Mouse (Mus musculus): ENCODE measurements around the gene H3f3a. TPM values are rescaled to one million over a fixed set of nuclear protein-coding genes. Genes with fewer than 3 reads are reported as not detected.
A peak's percentile ranks its signal among the peaks of the same experiment; 100 is the strongest.

H3f3a gene
- polyA plus RNA-seq, 1 experiment from 2014 or later, result 1,997 TPM

- H3K36me3 ChIP-seq, result no peaks in the 10 kb centered on the region
- H3K4me2 ChIP-seq, result no peak overlapping the region
- H3K9me3 ChIP-seq (replicated peaks), result no peaks in the 10 kb centered on the region
- H3K27ac ChIP-seq, result no peak overlapping the region
- peaks cover 40% of the 10 kb centered on the region for H3K4me1 ChIP-seq
- no peak for ATAC-seq
- no peak overlapping the region for H3K4me3 ChIP-seq
- peaks cover 38% of the 10 kb centered on the region for H3K27me3 ChIP-seq (replicated peaks)
- 31% methylated on average over 5 of the region's 5 CpGs for WGBS (ENCODE audit: insufficient replicate concordance)
- H3K9ac ChIP-seq, result no peak overlapping the region
Observed at GRCm38 (mm10) chr1:180766557-180766956, 47.2 kb downstream of the H3f3a start.

GRCm38 (mm10) chr1:180765393-180765792, 48.4 kb downstream of the H3f3a start:
- 68% methylated on average over 5 of the region's 5 CpGs for WGBS (ENCODE audit: insufficient replicate concordance)

GRCm38 (mm10) chr1:180763828-180764227, 49.9 kb downstream of the H3f3a start:
- peaks cover 24% of the 10 kb centered on the region for H3K27me3 ChIP-seq (replicated peaks)
- no peaks in the 10 kb centered on the region for H3K36me3 ChIP-seq
- H3K27ac ChIP-seq, result no peak overlapping the region
- peak overlapping the region; percentile 65 for H3K4me2 ChIP-seq
- peaks cover 29% of the 10 kb centered on the region for H3K4me1 ChIP-seq
- no peak overlapping the region for H3K9ac ChIP-seq
- H3K4me3 ChIP-seq, result peak overlapping the region; percentile 33
- ATAC-seq, result peak; percentile 34; the same call in 1 of the 2 replicates
- H3K9me3 ChIP-seq (replicated peaks), result no peaks in the 10 kb centered on the region
- 2% methylated on average over 11 of the region's 11 CpGs for WGBS (ENCODE audit: insufficient replicate concordance)

More at GRCm38 (mm10) chr1:180765393-180765792, 48.4 kb downstream of the H3f3a start:
- Histone ChIP-seq H3K4me2 (no peak overlapping the region), H3K27ac (no peak overlapping the region), H3K9ac (no peak overlapping the region), H3K9me3 (replicated peaks) (no peaks in the 10 kb centered on the region), H3K36me3 (no peaks in the 10 kb centered on the region), H3K4me3 (no peak overlapping the region), H3K27me3 (replicated peaks) (peaks cover 38% of the 10 kb centered on the region), H3K4me1 (peaks cover 32% of the 10 kb centered on the region)
- ATAC-seq, result no peak

GRCm38 (mm10) chr1:180763307-180763706, 50.4 kb downstream of the H3f3a start:
- Histone ChIP-seq H3K9ac (no peak overlapping the region), H3K36me3 (no peaks in the 10 kb centered on the region), H3K4me3 (peak overlapping the region; percentile 33), H3K9me3 (replicated peaks) (no peaks in the 10 kb centered on the region), H3K27ac (no peak overlapping the region), H3K4me1 (peaks cover 25% of the 10 kb centered on the region), H3K4me2 (peak overlapping the region; percentile 65), H3K27me3 (replicated peaks) (peaks cover 24% of the 10 kb centered on the region)
- WGBS (ENCODE audit: insufficient replicate concordance), result 13% methylated on average over 14 of the region's 14 CpGs
- no peak for ATAC-seq

GRCm38 (mm10) chr1:180762679-180763078, 51.1 kb downstream of the H3f3a start:
- no peaks in the 10 kb centered on the region for H3K9me3 ChIP-seq (replicated peaks)
- H3K4me2 ChIP-seq, result no peak overlapping the region
- no peak overlapping the region for H3K4me3 ChIP-seq
- peaks cover 25% of the 10 kb centered on the region for H3K4me1 ChIP-seq
- H3K27ac ChIP-seq, result no peak overlapping the region
- no peak for ATAC-seq
- no peaks in the 10 kb centered on the region for H3K36me3 ChIP-seq
- no peak overlapping the region for H3K9ac ChIP-seq
- WGBS (ENCODE audit: insufficient replicate concordance), result 63% methylated on average over 8 of the region's 8 CpGs
- H3K27me3 ChIP-seq (replicated peaks), result peaks cover 24% of the 10 kb centered on the region

- H3K36me3 ChIP-seq, result no peaks in the 10 kb centered on the region
- WGBS (ENCODE audit: insufficient replicate concordance), result 69% methylated on average over 11 of the region's 11 CpGs
- H3K9me3 ChIP-seq (replicated peaks), result no peaks in the 10 kb centered on the region
- ATAC-seq, result no peak
- no peak overlapping the region for H3K4me3 ChIP-seq
- peaks cover 24% of the 10 kb centered on the region for H3K4me1 ChIP-seq
- no peak overlapping the region for H3K27ac ChIP-seq
- no peak overlapping the region for H3K9ac ChIP-seq
- no peak overlapping the region for H3K4me2 ChIP-seq
- peaks cover 24% of the 10 kb centered on the region for H3K27me3 ChIP-seq (replicated peaks)
Observed at GRCm38 (mm10) chr1:180762180-180762579, 51.6 kb downstream of the H3f3a start.

GRCm38 (mm10) chr1:180757956-180758520, 55.7 kb downstream of the H3f3a start:
- Histone ChIP-seq H3K36me3 (peaks cover 18% of the 10 kb centered on the region), H3K27me3 (replicated peaks) (peaks cover 15% of the 10 kb centered on the region), H3K9ac (no peak overlapping the region), H3K9me3 (replicated peaks) (no peaks in the 10 kb centered on the region), H3K27ac (no peak overlapping the region), H3K4me3 (no peak overlapping the region), H3K4me2 (no peak overlapping the region), H3K4me1 (peaks cover 16% of the 10 kb centered on the region; the same call in 1 of the 2 replicates)
- 80% methylated on average over 7 of the region's 7 CpGs for whole genome bisulfite sequencing (ENCODE audit: insufficient replicate concordance)
- peak; percentile 17; the same call in 1 of the 2 replicates for ATAC-seq

- H3K27ac ChIP-seq, result no peak overlapping the region
- no peaks in the 10 kb centered on the region for H3K9me3 ChIP-seq (replicated peaks)
- 69% methylated on average over 3 of the region's 3 CpGs for WGBS (ENCODE audit: insufficient replicate concordance)
- no peak overlapping the region for H3K4me2 ChIP-seq
- H3K36me3 ChIP-seq, result peaks cover 24% of the 10 kb centered on the region
- H3K4me1 ChIP-seq, result 0 out of 2 replicates have a peak, but pooled peaks cover 10% of the 10 kb centered on the region
- ATAC-seq, result 0 out of 2 replicates have a peak, but pooled peaks have one; percentile 35
- H3K4me3 ChIP-seq, result no peak overlapping the region
- peaks cover 9% of the 10 kb centered on the region for H3K27me3 ChIP-seq (replicated peaks)
- no peak overlapping the region for H3K9ac ChIP-seq
Observed at GRCm38 (mm10) chr1:180757252-180757955, 56.3 kb downstream of the H3f3a start.

GRCm38 (mm10) chr1:180756711-180757110, 57.0 kb downstream of the H3f3a start:
- no peaks in the 10 kb centered on the region for H3K9me3 ChIP-seq (replicated peaks)
- H3K27me3 ChIP-seq (replicated peaks), result peaks cover 2% of the 10 kb centered on the region; the same call in 1 of the 2 replicates
- H3K4me3 ChIP-seq, result no peak overlapping the region
- ATAC-seq, result no peak
- 63% methylated on average over 2 of the region's 2 CpGs for WGBS (ENCODE audit: insufficient replicate concordance)
- H3K36me3 ChIP-seq, result peaks cover 31% of the 10 kb centered on the region
- no peak overlapping the region for H3K9ac ChIP-seq
- H3K4me2 ChIP-seq, result no peak overlapping the region
- H3K4me1 ChIP-seq, result 0 out of 2 replicates have a peak, but pooled peaks cover 6% of the 10 kb centered on the region
- H3K27ac ChIP-seq, result no peak overlapping the region

- Histone ChIP-seq H3K4me2 (no peak overlapping the region), H3K9me3 (replicated peaks) (no peaks in the 10 kb centered on the region), H3K4me1 (0 out of 2 replicates have a peak, but pooled peaks cover 6% of the 10 kb centered on the region), H3K27ac (no peak overlapping the region), H3K36me3 (peaks cover 43% of the 10 kb centered on the region), H3K4me3 (no peak overlapping the region), H3K27me3 (replicated peaks) (no peaks in the 10 kb centered on the region), H3K9ac (no peak overlapping the region)
- 84% methylated on average over 8 of the region's 8 CpGs for WGBS (ENCODE audit: insufficient replicate concordance)
- ATAC-seq, result no peak
Observed at GRCm38 (mm10) chr1:180754376-180754775, 59.4 kb downstream of the H3f3a start.

GRCm38 (mm10) chr1:180752115-180752514, 61.6 kb downstream of the H3f3a start:
- H3K4me1 ChIP-seq, result no peaks in the 10 kb centered on the region
- peaks cover 64% of the 10 kb centered on the region for H3K36me3 ChIP-seq
- H3K9me3 ChIP-seq (replicated peaks), result no peaks in the 10 kb centered on the region
- no peak for ATAC-seq
- H3K4me3 ChIP-seq, result no peak overlapping the region
- no peaks in the 10 kb centered on the region for H3K27me3 ChIP-seq (replicated peaks)
- no peak overlapping the region for H3K9ac ChIP-seq
- H3K4me2 ChIP-seq, result no peak overlapping the region
- H3K27ac ChIP-seq, result no peak overlapping the region
- 86% methylated on average over 11 of the region's 11 CpGs for WGBS (ENCODE audit: insufficient replicate concordance)

Measured in liver, embryonic 12.5 days (tissue).